In the genomic region with DNA sequence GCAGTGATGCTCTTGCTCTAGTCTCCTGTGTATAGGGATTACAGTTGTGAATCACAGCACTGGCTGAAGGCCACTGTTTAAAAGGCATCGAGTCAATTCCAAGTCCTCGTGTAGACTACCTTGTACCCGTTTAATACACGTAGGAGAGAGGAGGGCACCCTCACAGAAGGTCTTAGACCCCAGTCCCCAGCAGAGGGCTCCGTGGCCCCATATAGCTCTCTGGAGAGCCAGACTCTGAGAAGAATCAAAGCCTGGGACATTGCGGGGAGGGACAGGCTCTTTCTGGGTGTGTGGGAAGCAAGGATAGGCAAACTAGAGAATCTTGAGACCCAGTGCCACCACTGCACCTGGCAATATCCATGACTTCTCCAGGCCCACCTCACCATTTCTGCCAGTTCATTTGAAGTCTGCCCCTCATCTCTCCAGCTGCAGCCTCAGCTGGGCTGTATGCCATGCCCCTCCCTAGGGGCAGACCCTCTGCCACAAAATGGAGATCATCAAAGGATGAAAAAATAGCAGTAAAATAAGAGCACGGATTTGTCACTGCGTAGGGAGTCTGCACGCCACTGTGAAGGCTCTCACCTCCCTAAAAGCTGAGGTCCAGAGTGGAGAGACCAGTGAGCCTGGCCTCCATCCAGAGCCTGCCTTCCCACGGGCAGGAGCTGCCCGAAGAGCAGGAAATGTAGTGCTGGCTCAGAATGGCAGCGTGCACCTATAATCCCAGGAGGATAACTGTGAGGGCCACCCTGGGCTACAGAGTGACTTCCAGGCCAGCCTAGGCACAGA, we compare ENCODE assay signal across 12 mouse cellular contexts. TPM values are rescaled to one million over a fixed set of nuclear protein-coding genes. Genes with fewer than 3 reads are reported as not detected.
DNase-seq lines count a peak whose midpoint lies in the region; ATAC-seq and TF ChIP-seq lines count a peak whose summit lies in the region.
"Had no signal": no experiment of that assay in that cellular context is flagged by ENCODE, and none has a peak within 500 bp of the region (broad histone marks: within the 10 kb centered on the region; RNA-seq: fewer than 3 reads in every experiment).

No protein-coding gene starts in this region.

- H3K9me3 ChIP-seq in intestine, postnatal 0 days (ENCODE audit: control insufficient read depth): no peaks in the 10 kb centered on the region
- no peaks in the 10 kb centered on the region for H3K9me3 ChIP-seq in intestine, embryonic 16.5 days (ENCODE audit: control insufficient read depth, low read length)
- H3K9me3 ChIP-seq in midbrain, embryonic 12.5 days: no peaks in the 10 kb centered on the region
- H3K9me3 ChIP-seq in lung, postnatal 0 days (ENCODE audit: low read length): no peaks in the 10 kb centered on the region
- H3K9me3 ChIP-seq: embryonic facial prominence, embryonic 12.5 days had no signal

- no peak overlapping the region for H3K4me3 ChIP-seq in intestine, postnatal 0 days (ENCODE audit: low read depth, low read length)
- no peak overlapping the region for H3K4me3 ChIP-seq in intestine, embryonic 16.5 days (ENCODE audit: low read length)
- peak overlapping the region; percentile 5; the same call in 1 of the 2 replicates for H3K4me3 ChIP-seq in midbrain, embryonic 12.5 days
- H3K4me3 ChIP-seq in lung, postnatal 0 days (ENCODE audit: low read depth, low read length): no peak overlapping the region
- H3K4me3 ChIP-seq: embryonic facial prominence, embryonic 12.5 days had no signal

- no peak overlapping the region for H3K9ac ChIP-seq in intestine, postnatal 0 days (ENCODE audit: low read depth, low read length)
- no peak overlapping the region for H3K9ac ChIP-seq in intestine, embryonic 16.5 days (ENCODE audit: low read depth, low read length)
- H3K9ac ChIP-seq in midbrain, embryonic 12.5 days (replicated peaks): 0 out of 2 replicates have a peak overlapping the region, but pooled peaks have one; percentile 28
- H3K9ac ChIP-seq in lung, postnatal 0 days (replicated peaks; ENCODE audit: low read depth): no peak overlapping the region

- no peak for ATAC-seq in intestine, postnatal 0 days
- no peak for ATAC-seq in intestine, embryonic 16.5 days
- ATAC-seq in midbrain, embryonic 12.5 days (ENCODE audit: low FRiP score, low read depth): no peak
- ATAC-seq in lung, postnatal 0 days: no peak

- H3K27ac ChIP-seq in intestine, postnatal 0 days (ENCODE audit: low read depth, low read length): no peak overlapping the region
- no peak overlapping the region for H3K27ac ChIP-seq in intestine, embryonic 16.5 days (ENCODE audit: low read length)
- H3K27ac ChIP-seq in midbrain, embryonic 12.5 days (replicated peaks): no peak overlapping the region
- H3K27ac ChIP-seq in lung, postnatal 0 days (ENCODE audit: low read length): no peak overlapping the region
- H3K27ac ChIP-seq: embryonic facial prominence, embryonic 12.5 days had no signal

- no peak for TF ChIP-seq EP300 in lung, postnatal 0 days (IDR thresholded peaks at IDR 0.05)

- H3K4me2 ChIP-seq in intestine, postnatal 0 days (replicated peaks; ENCODE audit: low read depth): no peak overlapping the region
- no peak overlapping the region for H3K4me2 ChIP-seq in intestine, embryonic 16.5 days (ENCODE audit: low read depth, low read length)
- peak overlapping the region; percentile 90 for H3K4me2 ChIP-seq in midbrain, embryonic 12.5 days (replicated peaks)
- no peak overlapping the region for H3K4me2 ChIP-seq in lung, postnatal 0 days (replicated peaks; ENCODE audit: low read depth, low read length)
- H3K4me2 ChIP-seq: embryonic facial prominence, embryonic 12.5 days had no signal

- TF ChIP-seq CTCF in intestine, postnatal 0 days (IDR thresholded peaks at IDR 0.05; ENCODE audit: low read depth): 0 out of 2 replicates have a peak, but pooled peaks have one; percentile 4
- no peak for TF ChIP-seq CTCF in lung, postnatal 0 days (IDR thresholded peaks at IDR 0.05)

- no peaks in the 10 kb centered on the region for H3K4me1 ChIP-seq in intestine, postnatal 0 days (replicated peaks; ENCODE audit: control insufficient read depth, insufficient read depth, low read length)
- H3K4me1 ChIP-seq in intestine, embryonic 16.5 days (ENCODE audit: control insufficient read depth, insufficient read depth, low read length): no peaks in the 10 kb centered on the region
- H3K4me1 ChIP-seq in midbrain, embryonic 12.5 days: peaks cover 55% of the 10 kb centered on the region
- H3K4me1 ChIP-seq in lung, postnatal 0 days (ENCODE audit: insufficient read depth, low read depth, low read length): no peaks in the 10 kb centered on the region

- H3K36me3 ChIP-seq in intestine, postnatal 0 days (ENCODE audit: control insufficient read depth, insufficient read depth): no peaks in the 10 kb centered on the region
- no peaks in the 10 kb centered on the region for H3K36me3 ChIP-seq in intestine, embryonic 16.5 days (ENCODE audit: control insufficient read depth, insufficient read depth, low read length)
- peaks cover 63% of the 10 kb centered on the region for H3K36me3 ChIP-seq in midbrain, embryonic 12.5 days
- H3K36me3 ChIP-seq in lung, postnatal 0 days (ENCODE audit: insufficient read depth, low read length): no peaks in the 10 kb centered on the region
- H3K36me3 ChIP-seq: embryonic facial prominence, embryonic 12.5 days had no signal

- H3K27me3 ChIP-seq in intestine, postnatal 0 days (replicated peaks; ENCODE audit: control insufficient read depth, insufficient read depth, low read length): peaks cover 52% of the 10 kb centered on the region
- H3K27me3 ChIP-seq in intestine, embryonic 16.5 days (replicated peaks; ENCODE audit: control insufficient read depth, insufficient read depth, low read length): peaks cover 51% of the 10 kb centered on the region
- H3K27me3 ChIP-seq in midbrain, embryonic 12.5 days: peaks cover 19% of the 10 kb centered on the region
- peaks cover 32% of the 10 kb centered on the region for H3K27me3 ChIP-seq in lung, postnatal 0 days (replicated peaks; ENCODE audit: insufficient read depth, low read length)

- DNase-seq in cerebellum, adult 11-12 months: peak; percentile 78
- no peak for DNase-seq in cerebellum, adult 8-10 months
- DNase-seq in cerebellum, adult 9-11 months: peak; percentile 78
- DNase-seq in lung, postnatal 0 days (ENCODE audit: low spot score): no peak
- DNase-seq in ovary, adult 18-20 months (ENCODE audit: low spot score): no peak
- DNase-seq: adrenal gland, postnatal 10 days; kidney, postnatal 10 days; lung, postnatal 14 days had no signal

- 41% methylated on average over 12 of the region's 12 CpGs for WGBS in intestine, postnatal 0 days
- 39% methylated on average over 12 of the region's 12 CpGs for WGBS in intestine, embryonic 16.5 days
- 62% methylated on average over 12 of the region's 12 CpGs for WGBS in midbrain, embryonic 12.5 days
- WGBS in lung, postnatal 0 days: 37% methylated on average over 12 of the region's 12 CpGs

RNA-seq across cellular contexts. Expression of a gene that starts 17.4 kb away (rescaled TPM):
- 0.35 and 0.54 TPM in 2 replicates for polyA plus RNA-seq in intestine, postnatal 0 days (2015; fragmentation: Nextera tagmentation; extraction: Ambion mirVana)
- 0.31 and 0.43 TPM in 2 replicates for polyA plus RNA-seq in intestine, embryonic 16.5 days (2015; fragmentation: Nextera tagmentation; extraction: Ambion mirVana)
- 12.0 and 13.5 TPM in 2 replicates for polyA plus RNA-seq in midbrain, embryonic 12.5 days (2016; fragmentation: Nextera tagmentation; extraction: Ambion mirVana)
- 0.51 and 0.76 TPM in 2 replicates for polyA plus RNA-seq in lung, postnatal 0 days (2015; fragmentation: Nextera tagmentation; extraction: Ambion mirVana)

RNA-seq across cellular contexts. Expression of a gene that starts 18.9 kb away (rescaled TPM):
- 1.5 and 1.7 TPM in 2 replicates for polyA plus RNA-seq in intestine, postnatal 0 days (2015; fragmentation: Nextera tagmentation; extraction: Ambion mirVana)
- polyA plus RNA-seq in intestine, embryonic 16.5 days (2015; fragmentation: Nextera tagmentation; extraction: Ambion mirVana): 2.3 and 2.4 TPM in 2 replicates
- 3.4 and 5.1 TPM in 2 replicates for polyA plus RNA-seq in midbrain, embryonic 12.5 days (2016; fragmentation: Nextera tagmentation; extraction: Ambion mirVana)
- not detected in 2 replicates for polyA plus RNA-seq in lung, postnatal 0 days (2015; fragmentation: Nextera tagmentation; extraction: Ambion mirVana)

RNA-seq across cellular contexts. Expression of a gene that starts 21.5 kb away (rescaled TPM):
- polyA plus RNA-seq in intestine, postnatal 0 days (2015; fragmentation: Nextera tagmentation; extraction: Ambion mirVana): 28.6 and 30.3 TPM in 2 replicates
- 83.5 and 86.3 TPM in 2 replicates for polyA plus RNA-seq in intestine, embryonic 16.5 days (2015; fragmentation: Nextera tagmentation; extraction: Ambion mirVana)
- 56.2 and 58.1 TPM in 2 replicates for polyA plus RNA-seq in midbrain, embryonic 12.5 days (2016; fragmentation: Nextera tagmentation; extraction: Ambion mirVana)
- polyA plus RNA-seq in lung, postnatal 0 days (2015; fragmentation: Nextera tagmentation; extraction: Ambion mirVana): 93.7 and 110 TPM in 2 replicates

RNA-seq across cellular contexts. Expression of a gene that starts 50.1 kb away (rescaled TPM):
- 68.6 and 74.8 TPM in 2 replicates for polyA plus RNA-seq in intestine, postnatal 0 days (2015; fragmentation: Nextera tagmentation; extraction: Ambion mirVana)
- 77.2 and 87.0 TPM in 2 replicates for polyA plus RNA-seq in intestine, embryonic 16.5 days (2015; fragmentation: Nextera tagmentation; extraction: Ambion mirVana)
- polyA plus RNA-seq in midbrain, embryonic 12.5 days (2016; fragmentation: Nextera tagmentation; extraction: Ambion mirVana): 132 and 136 TPM in 2 replicates
- 59.3 and 69.2 TPM in 2 replicates for polyA plus RNA-seq in lung, postnatal 0 days (2015; fragmentation: Nextera tagmentation; extraction: Ambion mirVana)

RNA-seq across cellular contexts. Expression of a gene that starts 50.1 kb away (rescaled TPM):
- polyA plus RNA-seq in intestine, postnatal 0 days (2015; fragmentation: Nextera tagmentation; extraction: Ambion mirVana): 4.4 and 5.2 TPM in 2 replicates
- polyA plus RNA-seq in intestine, embryonic 16.5 days (2015; fragmentation: Nextera tagmentation; extraction: Ambion mirVana): 5.9 and 6.2 TPM in 2 replicates
- polyA plus RNA-seq in midbrain, embryonic 12.5 days (2016; fragmentation: Nextera tagmentation; extraction: Ambion mirVana): 32.4 and 35.1 TPM in 2 replicates
- 11.4 and 12.0 TPM in 2 replicates for polyA plus RNA-seq in lung, postnatal 0 days (2015; fragmentation: Nextera tagmentation; extraction: Ambion mirVana)

Comparison
In these comparisons a context has a peak if more than half of its experiments do, and no peak if none do; other contexts are left out.
1. DNase-seq: peak in cerebellum, adult 11-12 months (single experiment) and cerebellum, adult 9-11 months (single experiment); none in cerebellum, adult 8-10 months (single experiment), lung, postnatal 0 days (single experiment) and ovary, adult 18-20 months (single experiment).